In the genomic region with DNA sequence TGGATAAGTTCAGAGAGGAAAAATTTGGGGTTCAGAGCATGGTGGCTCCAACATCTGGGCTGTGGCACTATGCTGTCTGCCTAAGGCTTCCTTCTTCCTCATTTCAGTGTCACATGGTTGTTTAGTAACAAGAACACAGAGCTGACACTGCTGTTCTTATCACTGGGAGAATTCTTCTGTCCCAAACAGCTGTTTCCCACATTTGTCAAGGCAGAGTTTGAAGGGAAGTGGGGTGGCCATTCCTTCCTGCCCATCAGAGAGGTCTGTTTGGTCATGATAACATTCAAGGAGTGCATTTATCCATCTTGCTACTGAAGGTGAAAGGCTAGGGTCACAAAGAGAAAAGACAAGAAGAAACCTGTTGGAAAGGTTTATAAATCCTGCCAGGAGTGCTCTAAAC, we compare ENCODE assay signal across 9 mouse cellular contexts.
DNase-seq lines count a peak whose midpoint lies in the region; ATAC-seq and TF ChIP-seq lines count a peak whose summit lies in the region.
"Had no signal": no experiment of that assay in that cellular context is flagged by ENCODE, and none has a peak within 500 bp of the region (broad histone marks: within the 10 kb centered on the region; RNA-seq: fewer than 3 reads in every experiment).

No protein-coding gene starts in this region.

- no peak for TF ChIP-seq CTCF in liver, adult 2 months (IDR thresholded peaks at IDR 0.05; ENCODE audit: low read depth, low read length)
- no peak for TF ChIP-seq CTCF in stomach, postnatal 0 days (IDR thresholded peaks at IDR 0.05; ENCODE audit: low read depth)

- no peak overlapping the region for H3K4me2 ChIP-seq in heart, embryonic 14.5 days (ENCODE audit: low read length)
- H3K4me2 ChIP-seq in liver, embryonic 11.5 days, result no peak overlapping the region
- no peak overlapping the region for H3K4me2 ChIP-seq in stomach, postnatal 0 days (replicated peaks; ENCODE audit: low read depth)
- no peak overlapping the region for H3K4me2 ChIP-seq in hindbrain, embryonic 14.5 days (replicated peaks)

- H3K4me3 ChIP-seq in liver, adult 2 months (ENCODE audit: insufficient read depth, low read depth, low read length), result no peak overlapping the region
- H3K4me3 ChIP-seq in heart, embryonic 14.5 days (ENCODE audit: control insufficient read depth in 1 of 2, insufficient read depth in 1 of 2, low read depth in 1 of 2, low read length in 2 of 2), result no peak overlapping the region
- H3K4me3 ChIP-seq in liver, embryonic 11.5 days (ENCODE audit: low read depth, low read length), result no peak overlapping the region
- no peak overlapping the region for H3K4me3 ChIP-seq in stomach, postnatal 0 days (ENCODE audit: low read depth, low read length)
- no peak overlapping the region for H3K4me3 ChIP-seq in hindbrain, embryonic 14.5 days (replicated peaks; ENCODE audit: low read length)
- H3K4me3 ChIP-seq in midbrain, embryonic 10.5 days, result no peak overlapping the region

- TF ChIP-seq POLR2A in liver, adult 2 months (IDR thresholded peaks at IDR 0.05; ENCODE audit: extremely low read depth, insufficient read depth, low read length), result no peak

- no peaks in the 10 kb centered on the region; the same call in 1 of the 2 replicates for H3K4me1 ChIP-seq in liver, adult 2 months (ENCODE audit: control insufficient read depth, insufficient read depth, low read length)
- H3K4me1 ChIP-seq in heart, embryonic 14.5 days (ENCODE audit: control insufficient read depth in 2 of 2, insufficient read depth in 2 of 2, low read length in 2 of 2), result peaks cover 4 to 21% of the 10 kb centered on the region in 2 experiments
- H3K4me1 ChIP-seq in liver, embryonic 11.5 days (replicated peaks; ENCODE audit: control insufficient read depth, insufficient read depth, low read length), result peaks cover 9% of the 10 kb centered on the region
- H3K4me1 ChIP-seq in stomach, postnatal 0 days (replicated peaks; ENCODE audit: control insufficient read depth, insufficient read depth), result peaks cover 5% of the 10 kb centered on the region; the same call in 1 of the 2 replicates
- no peaks in the 10 kb centered on the region; the same call in 1 of the 2 replicates for H3K4me1 ChIP-seq in hindbrain, embryonic 14.5 days (replicated peaks; ENCODE audit: control insufficient read depth, insufficient read depth, low read length)
- peaks cover 5% of the 10 kb centered on the region; the same call in 1 of the 2 replicates for H3K4me1 ChIP-seq in midbrain, embryonic 10.5 days

- no peak for TF ChIP-seq EP300 in stomach, postnatal 0 days (optimal IDR thresholded peaks at IDR 0.05)

- H3K27ac ChIP-seq in liver, adult 2 months (replicated peaks; ENCODE audit: insufficient read depth, low read depth, low read length), result peak overlapping the region; percentile 48
- peak overlapping the region; percentile 40 to 49 for H3K27ac ChIP-seq in heart, embryonic 14.5 days (replicated peaks in 1 of 2; ENCODE audit: control insufficient read depth in 1 of 2, insufficient read depth in 1 of 2, low read depth in 2 of 2, low read length in 2 of 2)
- peak overlapping the region; percentile 49; the same call in 1 of the 2 replicates for H3K27ac ChIP-seq in liver, embryonic 11.5 days (ENCODE audit: low read depth, low read length)
- peak overlapping the region; percentile 63 for H3K27ac ChIP-seq in stomach, postnatal 0 days (replicated peaks)
- no peak overlapping the region for H3K27ac ChIP-seq in hindbrain, embryonic 14.5 days
- H3K27ac ChIP-seq in midbrain, embryonic 10.5 days (replicated peaks), result no peak overlapping the region

- no peaks in the 10 kb centered on the region for H3K79me2 ChIP-seq in liver, adult 2 months (ENCODE audit: control insufficient read depth, insufficient read depth, low read length)

- peak; percentile 35; the same call in 1 of the 2 replicates for ATAC-seq in heart, embryonic 14.5 days (ENCODE audit: insufficient number of reproducible peaks, insufficient read depth, low FRiP score, low read depth)
- ATAC-seq in liver, embryonic 11.5 days (replicated peaks; ENCODE audit: low FRiP score), result peak; percentile 31; the same call in 1 of the 2 replicates
- ATAC-seq in stomach, postnatal 0 days (ENCODE audit: low FRiP score, low TSS enrichment), result no peak
- ATAC-seq in hindbrain, embryonic 14.5 days (ENCODE audit: low FRiP score), result no peak

- peak; percentile 32 for DNase-seq in liver, adult 2 months (ENCODE audit: extremely low read depth, low read depth, low spot score)
- no peak for DNase-seq in liver
- DNase-seq in liver, embryonic 11.5 days (ENCODE audit: low spot score), result no peak
- DNase-seq in stomach, postnatal 0 days (ENCODE audit: low spot score), result no peak
- no peak for DNase-seq in hindbrain, embryonic 14.5 days (ENCODE audit: low spot score)
- DNase-seq in midbrain, embryonic 10.5 days (ENCODE audit: low spot score), result no peak
- DNase-seq in layer of hippocampus, postnatal 10 days (ENCODE audit: low spot score in 2 of 2), result no peak
- DNase-seq: cerebellum, adult 2 months had no signal

- no peaks in the 10 kb centered on the region for H3K27me3 ChIP-seq in liver, adult 2 months (ENCODE audit: control insufficient read depth, insufficient read depth, low read length)
- no peaks in the 10 kb centered on the region for H3K27me3 ChIP-seq in heart, embryonic 14.5 days (ENCODE audit: control insufficient read depth, insufficient read depth, low read length)
- H3K27me3 ChIP-seq in liver, embryonic 11.5 days (replicated peaks; ENCODE audit: control insufficient read depth, insufficient read depth, low read length), result no peaks in the 10 kb centered on the region
- H3K27me3 ChIP-seq in stomach, postnatal 0 days (ENCODE audit: control insufficient read depth, insufficient read depth, low read length), result no peaks in the 10 kb centered on the region
- H3K27me3 ChIP-seq in hindbrain, embryonic 14.5 days (ENCODE audit: control insufficient read depth, insufficient read depth, low read length), result no peaks in the 10 kb centered on the region
- no peaks in the 10 kb centered on the region for H3K27me3 ChIP-seq in midbrain, embryonic 10.5 days (ENCODE audit: low read depth, poor library complexity, severe bottlenecking)

- H3K9me3 ChIP-seq in heart, embryonic 14.5 days (ENCODE audit: control insufficient read depth, low read length), result no peaks in the 10 kb centered on the region
- H3K9me3 ChIP-seq in liver, embryonic 11.5 days (ENCODE audit: control insufficient read depth, low read length), result no peaks in the 10 kb centered on the region
- no peaks in the 10 kb centered on the region for H3K9me3 ChIP-seq in stomach, postnatal 0 days (ENCODE audit: control insufficient read depth, low read length)
- no peaks in the 10 kb centered on the region for H3K9me3 ChIP-seq in hindbrain, embryonic 14.5 days (ENCODE audit: control insufficient read depth, low read length)
- H3K9me3 ChIP-seq in midbrain, embryonic 10.5 days (replicated peaks), result no peaks in the 10 kb centered on the region

- no peaks in the 10 kb centered on the region for H3K36me3 ChIP-seq in liver, adult 2 months (ENCODE audit: control insufficient read depth, insufficient read depth, low read length)
- H3K36me3 ChIP-seq in heart, embryonic 14.5 days (ENCODE audit: control insufficient read depth, insufficient read depth, low read length), result no peaks in the 10 kb centered on the region
- no peaks in the 10 kb centered on the region for H3K36me3 ChIP-seq in liver, embryonic 11.5 days (ENCODE audit: control insufficient read depth, insufficient read depth, low read length)
- no peaks in the 10 kb centered on the region for H3K36me3 ChIP-seq in stomach, postnatal 0 days (ENCODE audit: control insufficient read depth, insufficient read depth, low read length)
- no peaks in the 10 kb centered on the region for H3K36me3 ChIP-seq in hindbrain, embryonic 14.5 days (replicated peaks; ENCODE audit: control insufficient read depth, insufficient read depth)
- no peaks in the 10 kb centered on the region for H3K36me3 ChIP-seq in midbrain, embryonic 10.5 days

- no peak overlapping the region for H3K9ac ChIP-seq in liver, adult 2 months (ENCODE audit: low read depth, low read length)
- no peak overlapping the region for H3K9ac ChIP-seq in heart, embryonic 14.5 days (ENCODE audit: low read length)
- no peak overlapping the region for H3K9ac ChIP-seq in liver, embryonic 11.5 days (ENCODE audit: low read depth, low read length)
- no peak overlapping the region for H3K9ac ChIP-seq in stomach, postnatal 0 days (ENCODE audit: low read length)
- no peak overlapping the region for H3K9ac ChIP-seq in hindbrain, embryonic 14.5 days

Comparison
In these comparisons a context has a peak if more than half of its experiments do, and no peak if none do; other contexts are left out.
1. H3K27ac ChIP-seq: peak in liver, adult 2 months (single experiment), heart, embryonic 14.5 days (2 of 2), liver, embryonic 11.5 days (single experiment) and stomach, postnatal 0 days (single experiment); none in hindbrain, embryonic 14.5 days (single experiment) and midbrain, embryonic 10.5 days (single experiment).
2. ATAC-seq: peak in heart, embryonic 14.5 days (single experiment) and liver, embryonic 11.5 days (single experiment); none in stomach, postnatal 0 days (single experiment) and hindbrain, embryonic 14.5 days (single experiment).